Mouse (Mus musculus) 3134 (cell line): ENCODE measurements around the gene Egln2.

Source experiments
- DNase-seq: peaks from one replicate; pipeline ENCODE4 v3.0.0-alpha.2; 2011; ENCODE audit warnings: low spot score; ENCODE audit not compliant: insufficient read length; ENCODE audit errors: extremely low read depth

The Egln2 gene

GRCm38 (mm10) chr7:27136410-27136996 lies 30.1 kb downstream of the Egln2 start:
- no peak for DNase-seq

DNA sequence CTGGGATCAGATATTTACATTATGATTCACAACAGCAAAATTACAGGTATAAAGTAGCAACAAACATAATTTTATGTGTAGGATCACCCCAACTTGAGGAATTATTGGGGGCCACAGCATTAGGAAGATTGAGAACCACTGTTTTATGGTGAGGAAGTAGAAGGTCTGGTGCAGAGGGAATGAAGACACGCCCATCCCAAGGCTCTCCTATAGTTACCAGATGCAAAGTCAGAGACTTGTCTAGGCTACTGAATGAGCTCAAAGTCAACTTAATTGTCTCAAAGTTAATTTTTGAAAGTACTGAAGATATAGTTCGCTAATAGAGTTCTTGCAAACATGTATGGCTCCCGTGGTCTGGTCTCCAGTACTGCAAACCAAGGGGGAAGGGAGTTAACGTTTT lies 32.8 kb downstream of the Egln2 start:
- no peak for DNase-seq

DNA sequence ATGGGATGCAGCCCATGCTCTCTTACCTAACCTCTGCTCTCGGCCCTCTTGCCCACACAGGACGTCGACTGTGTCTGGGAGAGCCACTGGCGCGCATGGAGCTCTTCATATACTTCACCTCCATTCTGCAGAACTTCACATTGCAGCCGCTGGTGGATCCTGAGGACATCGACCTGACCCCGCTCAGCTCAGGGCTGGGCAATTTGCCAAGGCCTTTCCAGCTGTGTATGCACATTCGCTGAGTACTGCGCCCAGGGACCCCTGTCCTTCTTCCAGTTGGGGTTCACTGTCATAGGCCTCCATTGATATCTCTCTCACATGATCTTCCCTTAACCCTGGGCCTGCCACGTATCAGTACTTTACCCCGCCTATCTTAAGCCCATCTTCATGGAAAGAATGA lies 33.4 kb downstream of the Egln2 start:
- DNase-seq = no peak

DNA sequence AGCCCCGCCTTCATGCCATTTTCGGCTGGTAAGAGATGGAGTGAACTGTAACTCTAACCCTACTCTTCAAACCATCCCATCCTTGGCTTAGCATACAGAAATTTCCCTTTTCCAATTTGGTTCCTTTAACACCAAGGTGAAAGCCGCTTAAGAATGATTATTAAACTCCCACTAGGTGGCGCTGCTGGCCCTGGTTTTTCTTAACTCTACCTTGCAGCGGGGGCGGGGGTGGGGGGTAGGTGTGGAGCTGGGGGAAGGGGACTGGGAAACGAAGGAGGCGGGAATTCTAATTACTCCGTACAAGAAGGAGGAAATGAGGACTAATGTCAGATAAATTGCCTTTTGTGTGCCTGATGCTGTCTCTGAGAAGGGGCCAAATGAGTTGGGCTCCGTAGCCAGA lies 34.0 kb downstream of the Egln2 start:
- DNase-seq = no peak

GRCm38 (mm10) chr7:27131387-27131786 lies 35.2 kb downstream of the Egln2 start:
- no peak for DNase-seq

GRCm38 (mm10) chr7:27130521-27131370 lies 35.9 kb downstream of the Egln2 start:
- DNase-seq = no peak

DNA sequence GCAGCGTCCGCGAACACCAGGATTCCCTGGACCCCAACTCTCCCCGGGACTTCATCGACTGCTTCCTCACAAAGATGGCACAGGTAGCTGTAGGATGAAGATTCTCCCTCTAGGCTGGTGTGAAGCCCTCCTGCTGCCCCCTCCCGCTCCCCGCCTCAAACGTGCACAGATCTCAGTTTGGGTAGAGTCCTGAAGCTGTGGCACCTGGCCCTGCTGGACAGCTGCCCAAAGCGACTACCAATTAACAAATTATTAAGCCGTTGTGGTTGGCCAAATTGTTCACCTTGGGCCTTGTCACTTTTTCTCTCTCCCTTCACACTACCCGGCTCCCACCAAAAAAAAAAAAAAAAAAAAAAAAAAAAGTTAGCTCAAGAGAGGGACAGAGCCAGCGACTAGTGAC lies 36.8 kb downstream of the Egln2 start:
- DNase-seq = no peak

GRCm38 (mm10) chr7:27128946-27129345 lies 37.7 kb downstream of the Egln2 start:
- no peak for DNase-seq

DNA sequence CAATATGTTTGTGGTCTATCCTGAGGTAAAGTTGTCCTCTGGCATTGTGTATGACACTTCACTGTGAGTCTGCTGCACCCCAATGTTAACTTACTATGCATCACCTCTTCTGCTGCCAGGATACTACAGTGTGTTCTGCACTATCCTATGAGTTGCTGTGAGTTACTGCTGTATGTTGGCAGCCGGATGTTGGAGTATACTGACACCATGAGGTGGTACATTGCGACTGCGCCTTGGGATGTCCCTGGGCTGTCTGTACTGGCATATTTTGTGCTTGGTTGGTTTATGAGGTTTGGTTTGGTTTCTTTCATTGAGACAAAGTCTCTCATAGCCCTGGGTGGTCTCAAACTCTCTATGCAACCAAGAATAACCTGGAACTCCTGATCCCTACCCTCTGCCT lies 38.4 kb downstream of the Egln2 start:
- no peak for DNase-seq

- no peak for DNase-seq
Measured at GRCm38 (mm10) chr7:27124969-27125368, 41.6 kb downstream of the Egln2 start.

GRCm38 (mm10) chr7:27124305-27124832 lies 42.2 kb downstream of the Egln2 start:
- DNase-seq = no peak

DNA sequence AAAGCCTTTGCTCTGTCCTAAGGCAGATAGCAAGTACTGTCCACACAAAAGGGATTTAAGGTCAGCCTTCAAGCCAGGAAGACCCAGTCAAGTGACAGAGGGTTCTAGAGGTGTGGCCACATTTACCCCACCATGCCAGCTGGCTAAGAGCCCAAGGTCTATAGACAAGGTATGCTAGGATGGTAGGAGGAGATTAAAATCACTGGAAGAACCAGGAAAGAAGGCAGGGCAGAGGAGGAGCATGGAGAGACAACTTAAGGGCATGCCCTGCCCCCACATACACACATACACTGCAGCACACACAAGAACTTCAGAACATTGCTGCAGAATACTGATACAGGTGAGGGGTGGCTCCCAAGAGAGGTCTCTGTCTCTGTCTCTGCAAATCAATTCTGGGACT lies 46.9 kb downstream of the Egln2 start, which contains the start of gene Cyp2f2:
TSS of gene Cyp2f2 (plus strand) at position 234 of the 400 bp plus-strand sequence.
- DNase-seq = no peak

DNA sequence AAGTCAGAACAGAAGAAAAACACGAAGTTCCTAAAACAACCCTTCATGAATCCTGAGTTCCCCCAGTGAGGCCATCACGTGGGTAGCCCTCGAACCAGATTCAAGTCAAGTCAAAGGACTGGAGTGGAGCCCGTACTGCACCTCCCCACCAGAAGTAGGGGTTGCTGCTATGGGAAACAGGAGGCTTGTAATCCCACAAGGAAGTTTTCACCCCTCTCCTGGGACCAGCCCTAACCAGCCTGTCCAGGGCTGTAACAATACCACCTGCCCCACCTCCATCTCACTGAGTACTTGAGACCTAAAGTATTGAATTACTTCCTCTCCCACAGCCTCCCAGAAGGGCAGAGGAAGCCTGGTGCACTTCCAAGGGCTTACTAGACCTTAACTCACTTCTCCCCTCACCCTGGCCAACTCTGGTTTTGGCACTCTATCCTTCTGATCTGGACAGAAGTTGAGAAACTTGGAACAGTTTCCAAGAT lies 48.5 kb downstream of the Egln2 start:
- peak; percentile 22 for DNase-seq

GRCm38 (mm10) chr7:27111987-27112386 lies 54.6 kb downstream of the Egln2 start:
- no peak for DNase-seq

DNA sequence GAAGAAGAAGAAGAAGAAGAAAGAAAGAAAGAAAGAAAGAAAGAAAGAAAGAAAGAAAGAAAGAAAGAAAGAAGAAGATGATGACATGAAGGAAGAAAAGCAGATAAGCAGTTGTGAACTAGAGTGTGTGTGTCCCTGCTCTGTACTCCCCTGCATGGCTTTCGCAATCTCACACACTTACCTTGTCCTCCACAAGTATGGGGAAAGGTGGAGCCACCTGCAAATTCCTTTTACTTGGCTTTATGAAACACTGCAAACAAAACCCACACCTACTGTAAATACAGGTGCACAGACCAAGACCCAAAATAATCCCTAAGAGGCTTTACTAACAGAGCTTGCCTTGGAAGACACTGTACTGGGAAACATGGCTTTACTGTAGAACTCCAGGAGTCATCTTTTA lies 55.6 kb downstream of the Egln2 start:
- no peak for DNase-seq

DNA sequence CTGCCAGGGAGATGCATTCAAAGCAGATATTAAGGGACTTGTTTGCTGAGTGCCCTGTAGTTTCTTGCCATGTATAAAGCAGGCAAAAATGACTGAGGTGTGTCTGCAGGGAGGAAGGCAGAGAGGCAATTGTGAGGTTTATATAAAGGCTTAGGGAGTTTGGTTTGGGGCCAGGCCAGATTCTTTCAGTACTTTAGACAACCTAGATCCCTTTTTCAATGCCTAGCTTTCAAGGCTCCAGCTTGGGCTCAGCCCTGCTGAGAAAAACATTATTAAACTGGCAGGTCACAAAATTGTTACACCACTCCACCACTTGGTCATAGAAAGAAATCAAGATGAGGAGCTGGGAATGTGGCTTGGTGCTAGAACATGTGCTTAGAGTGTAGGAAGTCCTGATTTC lies 56.3 kb downstream of the Egln2 start:
- no peak for DNase-seq
